Mouse (Mus musculus) retina, adult 2 months (tissue): ENCODE measurements around the gene Pard3.

ENCODE experiments used
- DNase-seq: peaks from one replicate; pipeline ENCODE4 v3.0.0-alpha.2; 2012; ENCODE audit warnings: low read depth, low spot score

Pard3 gene

GRCm38 (mm10) chr8:127229325-127230232 is 165.9 kb downstream of the Pard3 start:
- DNase-seq: no peak

- no peak for DNase-seq
Measured at GRCm38 (mm10) chr8:127230233-127230595, 166.5 kb downstream of the Pard3 start.

GRCm38 (mm10) chr8:127243351-127243750 is 179.7 kb downstream of the Pard3 start:
- DNase-seq: no peak

GRCm38 (mm10) chr8:127243841-127244240 is 180.1 kb downstream of the Pard3 start:
- DNase-seq: no peak

- DNase-seq: no peak
Measured at GRCm38 (mm10) chr8:127250746-127251145, 187.1 kb downstream of the Pard3 start.

GRCm38 (mm10) chr8:127251476-127251875 is 187.8 kb downstream of the Pard3 start:
- DNase-seq: no peak

GRCm38 (mm10) chr8:127251985-127252384 is 188.3 kb downstream of the Pard3 start:
- no peak for DNase-seq

- no peak for DNase-seq
Measured at GRCm38 (mm10) chr8:127254625-127255024, 190.9 kb downstream of the Pard3 start.

- DNase-seq: no peak
Measured at GRCm38 (mm10) chr8:127257086-127257485, 193.4 kb downstream of the Pard3 start.

- DNase-seq: no peak
Measured at GRCm38 (mm10) chr8:127261051-127261450, 197.4 kb downstream of the Pard3 start.

- no peak for DNase-seq
Measured at GRCm38 (mm10) chr8:127262026-127262425, 198.3 kb downstream of the Pard3 start.

- no peak for DNase-seq
Measured at GRCm38 (mm10) chr8:127262436-127262835, 198.7 kb downstream of the Pard3 start.

- DNase-seq: no peak
Measured at GRCm38 (mm10) chr8:127262926-127263325, 199.2 kb downstream of the Pard3 start.

- DNase-seq: no peak
Measured at GRCm38 (mm10) chr8:127263457-127263856, 199.8 kb downstream of the Pard3 start.

- DNase-seq: no peak
Measured at GRCm38 (mm10) chr8:127264691-127265470, 201.2 kb downstream of the Pard3 start.

- no peak for DNase-seq
Measured at GRCm38 (mm10) chr8:127266777-127267176, 203.1 kb downstream of the Pard3 start.

GRCm38 (mm10) chr8:127268239-127269024 is 204.7 kb downstream of the Pard3 start:
- DNase-seq: no peak

- DNase-seq: no peak
Measured at GRCm38 (mm10) chr8:127269082-127269747, 205.5 kb downstream of the Pard3 start.

- DNase-seq: no peak
Measured at GRCm38 (mm10) chr8:127271186-127271585, 207.5 kb downstream of the Pard3 start.

GRCm38 (mm10) chr8:127280299-127280974 is 216.7 kb downstream of the Pard3 start:
- no peak for DNase-seq

GRCm38 (mm10) chr8:127281035-127281434 is 217.3 kb downstream of the Pard3 start:
- no peak for DNase-seq
